Mouse (Mus musculus) kidney, embryonic 16.5 days (tissue): ENCODE data around the gene Limd1. TPM values are rescaled to one million over a fixed set of nuclear protein-coding genes. Genes with fewer than 3 reads are reported as not detected.

Experiments
- ATAC-seq: fragments of 200-750 bp; cut with Nextera tagmentation; 2 replicates; pipeline ENCODE4 v1.8.0; 2017; ENCODE audit warnings: moderate TSS enrichment; ENCODE audit not compliant: low FRiP score, low TSS enrichment
- H3K27ac ChIP-seq: fragments of 300-500 bp; sonication (generic); 2 replicates; pipeline ENCODE4 v1.5.1; 2014; ENCODE audit warnings: low read length
- H3K27me3 ChIP-seq: fragments of 300-500 bp; sonication (generic); 2 replicates; pipeline ENCODE4 v1.6.1; 2014; ENCODE audit warnings: low read length, control low read depth, mixed read lengths; ENCODE audit not compliant: insufficient read depth
- H3K36me3 ChIP-seq: fragments of 300-500 bp; sonication (generic); 2 replicates; pipeline ENCODE4 v1.6.1; 2014; ENCODE audit warnings: low read length, control low read depth, mixed read lengths; ENCODE audit not compliant: insufficient read depth
- H3K4me1 ChIP-seq: fragments of 300-500 bp; sonication (generic); 2 replicates; pipeline ENCODE4 v1.6.1; 2014; ENCODE audit warnings: low read length, control low read depth, mixed read lengths; ENCODE audit not compliant: insufficient read depth
- H3K4me2 ChIP-seq: fragments of 300-500 bp; sonication (generic); replicated peaks from 2 replicates; pipeline ENCODE4 v1.6.1; 2014; ENCODE audit warnings: low read depth, low read length
- H3K4me3 ChIP-seq: fragments of 300-500 bp; sonication (generic); 2 replicates; pipeline ENCODE4 v1.5.1; 2014; ENCODE audit warnings: mild to moderate bottlenecking, low read length
- H3K9ac ChIP-seq: fragments of 300-500 bp; sonication (generic); replicated peaks from 2 replicates; pipeline ENCODE4 v1.6.1; 2014; ENCODE audit warnings: low read length
- H3K9me3 ChIP-seq: fragments of 300-500 bp; sonication (generic); 2 replicates; pipeline ENCODE4 v1.6.1; 2016; ENCODE audit warnings: low read length, control low read depth
- WGBS: fragments of 180-500 bp; shearing (Covaris S2); extraction: QIAGEN DNeasy Blood & Tissue Kit; methylation state at CpG from one replicate; pipeline ENCODE4 v1.1.7; 2014; 5-methylcytosine and 5-hydroxymethylcytosine counted together
- polyA plus RNA-seq: library from polyadenylated mRNA; unstranded; fragments of >200 nt; fragmentation: Nextera tagmentation; extraction: Ambion mirVana; gene quantifications from 2 replicates; pipeline ENCODE4 v1.2.1, GENCODE M21; 2015

Gene Limd1
- polyA plus RNA-seq, 1 experiment from 2014 or later = 55.7 TPM

- 46% methylated on average over 9 of the region's 9 CpGs for WGBS
- H3K27me3 ChIP-seq = no peaks in the 10 kb centered on the region
- H3K9ac ChIP-seq = no peak overlapping the region
- H3K4me2 ChIP-seq = no peak overlapping the region
- peak overlapping the region; percentile 71 for H3K27ac ChIP-seq
- ATAC-seq = 0 out of 2 replicates have a peak, but pooled peaks have one; percentile 18
- H3K4me1 ChIP-seq = peaks cover 11% of the 10 kb centered on the region; the same call in 1 of the 2 replicates
- H3K4me3 ChIP-seq = no peak overlapping the region
- no peaks in the 10 kb centered on the region; the same call in 1 of the 2 replicates for H3K36me3 ChIP-seq
- H3K9me3 ChIP-seq = no peaks in the 10 kb centered on the region
Observed at GRCm38 (mm10) chr9:123456634-123457602, 21.6 kb upstream of the Limd1 start.

GRCm38 (mm10) chr9:123457603-123458002 lies 20.9 kb upstream of the Limd1 start:
- Histone ChIP-seq H3K4me2 (no peak overlapping the region), H3K4me1 (peaks cover 11% of the 10 kb centered on the region; the same call in 1 of the 2 replicates), H3K9me3 (no peaks in the 10 kb centered on the region), H3K4me3 (no peak overlapping the region), H3K36me3 (no peaks in the 10 kb centered on the region; the same call in 1 of the 2 replicates), H3K27me3 (no peaks in the 10 kb centered on the region), H3K9ac (no peak overlapping the region), H3K27ac (peak overlapping the region; percentile 71; the same call in 1 of the 2 replicates)
- ATAC-seq = no peak
- WGBS = 52% methylated on average over 2 of the region's 2 CpGs

- no peak overlapping the region for H3K9ac ChIP-seq
- H3K36me3 ChIP-seq = no peaks in the 10 kb centered on the region
- H3K9me3 ChIP-seq = no peaks in the 10 kb centered on the region
- no peaks in the 10 kb centered on the region for H3K4me1 ChIP-seq
- no peak overlapping the region for H3K4me2 ChIP-seq
- H3K27ac ChIP-seq = no peak overlapping the region
- H3K4me3 ChIP-seq = no peak overlapping the region
- no peaks in the 10 kb centered on the region for H3K27me3 ChIP-seq
- no peak for ATAC-seq
- 81% methylated on average over 4 of the region's 4 CpGs for WGBS
Observed at GRCm38 (mm10) chr9:123467141-123467620, 11.3 kb upstream of the Limd1 start.

- WGBS = 71% methylated on average over 5 of the region's 5 CpGs
- no peak overlapping the region for H3K4me3 ChIP-seq
- no peak overlapping the region for H3K9ac ChIP-seq
- no peaks in the 10 kb centered on the region for H3K4me1 ChIP-seq
- H3K27ac ChIP-seq = no peak overlapping the region
- no peak for ATAC-seq
- H3K36me3 ChIP-seq = no peaks in the 10 kb centered on the region
- H3K27me3 ChIP-seq = no peaks in the 10 kb centered on the region
- no peak overlapping the region for H3K4me2 ChIP-seq
- H3K9me3 ChIP-seq = no peaks in the 10 kb centered on the region
Observed at GRCm38 (mm10) chr9:123468406-123469085, 10.0 kb upstream of the Limd1 start.

- no peaks in the 10 kb centered on the region for H3K36me3 ChIP-seq
- no peaks in the 10 kb centered on the region for H3K9me3 ChIP-seq
- no peaks in the 10 kb centered on the region for H3K27me3 ChIP-seq
- no peak overlapping the region for H3K4me3 ChIP-seq
- ATAC-seq = no peak
- no peak overlapping the region for H3K27ac ChIP-seq
- no peak overlapping the region for H3K9ac ChIP-seq
- no peaks in the 10 kb centered on the region for H3K4me1 ChIP-seq
- no peak overlapping the region for H3K4me2 ChIP-seq
Observed at GRCm38 (mm10) chr9:123469087-123469486, 9.4 kb upstream of the Limd1 start.

- peak; percentile 32; the same call in 1 of the 2 replicates for ATAC-seq
- H3K4me2 ChIP-seq = no peak overlapping the region
- peak overlapping the region; percentile 27; the same call in 1 of the 2 replicates for H3K27ac ChIP-seq
- no peak overlapping the region for H3K9ac ChIP-seq
- H3K4me3 ChIP-seq = no peak overlapping the region
- no peaks in the 10 kb centered on the region for H3K36me3 ChIP-seq
- no peaks in the 10 kb centered on the region for H3K4me1 ChIP-seq
- no peaks in the 10 kb centered on the region for H3K27me3 ChIP-seq
- no peaks in the 10 kb centered on the region for H3K9me3 ChIP-seq
Observed at GRCm38 (mm10) chr9:123473377-123473776, 5.1 kb upstream of the Limd1 start.

- WGBS = 81% methylated on average over 1 of the region's 1 CpGs
- H3K27ac ChIP-seq = no peak overlapping the region
- no peaks in the 10 kb centered on the region for H3K9me3 ChIP-seq
Observed at GRCm38 (mm10) chr9:123475569-123475968, 2.9 kb upstream of the Limd1 start.

GRCm38 (mm10) chr9:123478031-123478585 lies 398 bp upstream of the Limd1 start:
- Histone ChIP-seq H3K9ac (peak overlapping the region; percentile 57), H3K4me3 (peak overlapping the region; percentile 79), H3K27me3 (no peaks in the 10 kb centered on the region), H3K36me3 (peaks cover 13% of the 10 kb centered on the region), H3K27ac (0 out of 2 replicates have a peak overlapping the region, but pooled peaks have one; percentile 0), H3K9me3 (no peaks in the 10 kb centered on the region), H3K4me2 (peak overlapping the region; percentile 87), H3K4me1 (peaks cover 40% of the 10 kb centered on the region)
- WGBS = 0% methylated on average over 23 of the region's 29 CpGs
- ATAC-seq = peak; percentile 81

More at GRCm38 (mm10) chr9:123475569-123475968, 2.9 kb upstream of the Limd1 start:
- no peaks in the 10 kb centered on the region for H3K36me3 ChIP-seq
- no peak overlapping the region for H3K4me2 ChIP-seq
- H3K27me3 ChIP-seq = no peaks in the 10 kb centered on the region
- no peak overlapping the region for H3K4me3 ChIP-seq
- no peak overlapping the region for H3K9ac ChIP-seq
- peaks cover 16% of the 10 kb centered on the region for H3K4me1 ChIP-seq
- ATAC-seq = no peak

GRCm38 (mm10) chr9:123479196-123479669 lies 727 bp downstream of the Limd1 start:
- Histone ChIP-seq H3K9ac (peak overlapping the region; percentile 85), H3K36me3 (peaks cover 13% of the 10 kb centered on the region), H3K4me3 (peak overlapping the region; percentile 79), H3K27ac (peak overlapping the region; percentile 88), H3K4me2 (peak overlapping the region; percentile 87), H3K4me1 (peaks cover 43% of the 10 kb centered on the region), H3K27me3 (no peaks in the 10 kb centered on the region), H3K9me3 (no peaks in the 10 kb centered on the region)
- ATAC-seq = peak; percentile 29
- 12% methylated on average over 17 of the region's 17 CpGs for WGBS
